Mouse (Mus musculus) midbrain, embryonic 16.5 days (tissue): ENCODE measurements around the gene Mroh8. TPM values are rescaled to one million over a fixed set of nuclear protein-coding genes. Genes with fewer than 3 reads are reported as not detected.
"Not testable (repeated sequence)": the region's sequence is repeated elsewhere in the genome, so short reads cannot be mapped to it uniquely, and the experiment has no call there.

Experiments used
- ATAC-seq: fragments of 200-750 bp; cut with Nextera tagmentation; 2 replicates; pipeline ENCODE4 v1.8.0; 2017; ENCODE audit warnings: moderate TSS enrichment
- H3K27ac ChIP-seq: fragments of 300-500 bp; sonication (generic); 2 replicates; pipeline ENCODE4 v1.5.1; 2014; ENCODE audit warnings: mild to moderate bottlenecking, low read length, mixed read lengths
- H3K27me3 ChIP-seq: fragments of 300-500 bp; sonication (generic); 2 replicates; pipeline ENCODE4 v1.6.1; 2014; ENCODE audit warnings: low read depth, low read length, mixed read lengths; ENCODE audit not compliant: control insufficient read depth, insufficient read depth
- H3K36me3 ChIP-seq: fragments of 300-500 bp; sonication (generic); 2 replicates; pipeline ENCODE4 v1.6.1; 2014; ENCODE audit warnings: mild to moderate bottlenecking, low read length, moderate library complexity, mixed read lengths; ENCODE audit not compliant: control insufficient read depth, insufficient read depth
- H3K4me1 ChIP-seq: fragments of 300-500 bp; sonication (generic); 2 replicates; pipeline ENCODE4 v1.6.1; 2014; ENCODE audit warnings: mild to moderate bottlenecking, low read length, mixed read lengths; ENCODE audit not compliant: control insufficient read depth, insufficient read depth
- H3K4me2 ChIP-seq: fragments of 300-500 bp; sonication (generic); 2 replicates; pipeline ENCODE4 v1.6.1; 2014; ENCODE audit warnings: mild to moderate bottlenecking, low read length, mixed read lengths
- H3K4me3 ChIP-seq: fragments of 300-500 bp; sonication (generic); 2 replicates; pipeline ENCODE4 v1.5.1; 2014; ENCODE audit warnings: low read depth, mild to moderate bottlenecking, low read length, moderate library complexity, mixed read lengths
- H3K9ac ChIP-seq: fragments of 300-500 bp; sonication (generic); 2 replicates; pipeline ENCODE4 v1.6.1; 2014; ENCODE audit warnings: low read depth, low read length, mixed read lengths
- H3K9me3 ChIP-seq: fragments of 300-500 bp; sonication (generic); replicated peaks from 2 replicates; pipeline ENCODE4 v1.6.1; 2014; ENCODE audit warnings: mild to moderate bottlenecking, low read length, mixed read lengths; ENCODE audit not compliant: control insufficient read depth, poor library complexity, severe bottlenecking
- WGBS: fragments of 180-500 bp; shearing (Covaris S2); extraction: QIAGEN DNeasy Blood & Tissue Kit; methylation state at CpG from one replicate; pipeline ENCODE4 v1.1.7; 2014; 5-methylcytosine and 5-hydroxymethylcytosine counted together
- polyA plus RNA-seq: library from polyadenylated mRNA; unstranded; fragments of >200 nt; fragmentation: Nextera tagmentation; extraction: Ambion mirVana; gene quantifications from 2 replicates; pipeline ENCODE4 v1.2.1, GENCODE M21; 2015

The Mroh8 gene
- polyA plus RNA-seq, 1 experiment from 2014 or later, result 0.54 TPM

- Histone ChIP-seq H3K4me1 (peaks cover 8% of the 10 kb centered on the region; the same call in 1 of the 2 replicates), H3K27me3 (no peaks in the 10 kb centered on the region), H3K9ac (no peak overlapping the region), H3K27ac (peak overlapping the region; percentile 26; the same call in 1 of the 2 replicates), H3K4me3 (no peak overlapping the region), H3K9me3 (no peaks in the 10 kb centered on the region), H3K36me3 (peaks cover 5% of the 10 kb centered on the region; the same call in 1 of the 2 replicates), H3K4me2 (no peak overlapping the region)
- peak; percentile 75; the same call in 1 of the 2 replicates for ATAC-seq
- 8% methylated on average over 5 of the region's 5 CpGs for WGBS
Observed at GRCm38 (mm10) chr2:157170166-157170565, 109.2 kb downstream of the Mroh8 start.

- WGBS, result 95% methylated on average over 12 of the region's 12 CpGs
Observed at GRCm38 (mm10) chr2:157166371-157167080, 112.8 kb downstream of the Mroh8 start.

DNA sequence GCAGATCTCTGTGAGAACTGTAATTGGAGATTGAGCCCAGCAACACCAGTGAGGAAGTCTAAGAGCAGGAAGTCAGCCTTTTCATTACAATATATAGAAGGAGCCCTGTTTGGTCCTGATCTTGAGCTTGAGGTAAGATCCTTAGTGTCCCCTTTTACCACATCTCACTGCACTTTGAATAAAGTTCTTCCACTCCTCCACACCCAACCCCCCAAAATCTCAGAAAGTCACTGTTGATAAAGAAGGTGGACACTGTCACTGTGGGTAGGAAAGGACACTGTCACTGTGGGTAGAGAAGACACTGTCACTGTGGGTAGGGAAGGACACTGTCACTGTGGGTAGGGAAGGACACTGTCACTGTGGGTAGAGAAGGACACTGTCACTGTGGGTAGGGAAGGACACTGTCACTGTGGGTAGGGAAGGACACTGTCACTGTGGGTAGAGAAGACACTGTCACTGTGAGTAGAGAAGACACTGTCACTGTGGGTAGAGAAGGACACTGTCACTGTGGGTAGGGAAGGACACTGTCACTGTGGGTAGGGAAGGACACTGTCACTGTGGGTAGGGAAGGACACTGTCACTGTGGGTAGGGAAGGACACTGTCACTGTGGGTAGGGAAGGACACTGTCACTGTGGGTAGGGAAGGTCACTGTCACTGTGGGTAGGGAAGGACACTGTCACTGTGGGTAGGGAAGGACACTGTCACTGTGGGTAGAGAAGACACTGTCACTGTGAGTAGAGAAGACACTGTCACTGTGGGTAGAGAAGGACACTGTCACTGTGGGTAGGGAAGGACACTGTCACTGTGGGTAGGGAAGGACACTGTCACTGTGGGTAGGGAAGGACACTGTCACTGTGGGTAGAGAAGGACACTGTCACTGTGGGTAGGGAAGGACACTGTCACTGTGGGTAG, 113.8 kb downstream of the Mroh8 start:
- peaks cover 17% of the 10 kb centered on the region; the same call in 1 of the 2 replicates for H3K36me3 ChIP-seq
- not testable (repeated sequence) for H3K4me1 ChIP-seq, ATAC-seq, H3K9me3 ChIP-seq, H3K4me3 ChIP-seq, H3K4me2 ChIP-seq, H3K27ac ChIP-seq, H3K27me3 ChIP-seq, H3K9ac ChIP-seq

More at GRCm38 (mm10) chr2:157166371-157167080, 112.8 kb downstream of the Mroh8 start:
- H3K36me3 ChIP-seq, result peaks cover 13% of the 10 kb centered on the region; the same call in 1 of the 2 replicates
- peaks cover 8% of the 10 kb centered on the region; the same call in 1 of the 2 replicates for H3K4me1 ChIP-seq
- no peak overlapping the region for H3K4me3 ChIP-seq
- H3K27me3 ChIP-seq, result no peaks in the 10 kb centered on the region
- no peak overlapping the region for H3K27ac ChIP-seq
- H3K4me2 ChIP-seq, result no peak overlapping the region
- H3K9me3 ChIP-seq, result no peaks in the 10 kb centered on the region
- no peak overlapping the region for H3K9ac ChIP-seq
- no peak for ATAC-seq

- no peak overlapping the region for H3K9ac ChIP-seq
- no peak for ATAC-seq
- H3K36me3 ChIP-seq, result peaks cover 18% of the 10 kb centered on the region
- H3K4me2 ChIP-seq, result no peak overlapping the region
- H3K27me3 ChIP-seq, result no peaks in the 10 kb centered on the region
- H3K27ac ChIP-seq, result no peak overlapping the region
- H3K4me1 ChIP-seq, result no peaks in the 10 kb centered on the region
- WGBS, result 83% methylated on average over 2 of the region's 2 CpGs
- H3K4me3 ChIP-seq, result no peak overlapping the region
- no peaks in the 10 kb centered on the region for H3K9me3 ChIP-seq
Observed at GRCm38 (mm10) chr2:157164101-157164500, 115.2 kb downstream of the Mroh8 start.

Other genes with a start within 250 kb of the Mroh8 start
- gene Soga1, start 200.3 kb downstream of the Mroh8 start, polyA plus RNA-seq, result 5.2 and 5.5 TPM in 2 replicates
- gene Tldc2, start 192.5 kb downstream of the Mroh8 start, polyA plus RNA-seq, result not detected in 2 replicates
- gene Samhd1, start 144.3 kb downstream of the Mroh8 start, polyA plus RNA-seq, result 9.1 and 9.6 TPM in 2 replicates
- gene Rbl1, start 75.0 kb downstream of the Mroh8 start, polyA plus RNA-seq, result 4.2 and 5.3 TPM in 2 replicates
- gene Rpn2, start 532 bp downstream of the Mroh8 start, polyA plus RNA-seq, result 207 and 225 TPM in 2 replicates
- gene Ghrh, start 68.0 kb upstream of the Mroh8 start, polyA plus RNA-seq, result 2.6 and 2.7 TPM in 2 replicates
- 94.6 and 111 TPM in 2 replicates for gene Manbal, start 88.0 kb upstream of the Mroh8 start, polyA plus RNA-seq
- 32.5 and 33.2 TPM in 2 replicates for gene Src, start 138.9 kb upstream of the Mroh8 start, polyA plus RNA-seq